Mouse (Mus musculus) adrenal gland, postnatal 25 days (tissue): ENCODE measurements at regions not wholly inside any gene's neighbourhood (a gene's known extent, or its start where the extent isn't known, plus 50 kb on each side); places are given as distances from the start of the nearest gene placed in this dataset.

Source experiments
- DNase-seq: peaks from one replicate; pipeline ENCODE4 v3.0.0; 2021; ENCODE audit warnings: mixed read lengths

DNA sequence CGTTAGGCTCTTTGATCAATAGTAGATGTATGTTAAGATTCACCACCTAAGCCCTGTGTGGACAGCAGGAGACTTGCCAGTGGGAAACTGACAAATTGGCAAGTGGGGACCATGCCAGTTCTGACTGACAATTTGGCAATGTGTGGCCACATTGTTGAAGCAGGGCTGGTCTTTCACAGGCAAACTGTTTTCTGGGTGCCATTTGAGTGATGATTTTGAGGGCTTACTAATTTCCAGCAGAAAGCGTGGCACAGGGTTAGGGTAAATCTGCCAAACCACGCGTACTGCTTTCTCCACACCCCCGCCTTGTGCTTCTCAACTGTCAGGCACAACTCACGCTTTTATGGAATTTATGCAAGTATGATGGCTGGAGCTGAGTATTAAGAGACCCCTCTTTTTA lies 91.2 kb upstream of the Trpm3 start:
- no peak for DNase-seq

DNA sequence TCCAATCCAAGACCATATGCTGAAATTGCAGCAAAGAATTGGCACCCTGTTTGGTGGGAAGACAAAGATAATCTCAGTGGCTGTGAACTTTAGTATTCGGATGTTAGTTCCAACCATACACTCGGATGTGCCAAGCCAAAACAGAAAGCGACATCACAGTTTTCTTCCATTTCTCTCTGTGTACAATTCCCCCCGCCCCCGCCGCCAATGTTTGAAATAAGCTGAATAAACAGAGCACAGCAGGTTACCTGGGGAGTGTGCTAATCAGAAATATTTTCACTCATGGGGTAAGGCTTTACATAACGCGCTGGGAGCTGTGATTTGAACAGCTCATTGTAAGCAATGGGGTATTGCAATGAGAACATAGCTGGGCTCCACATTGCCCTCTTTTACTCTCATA lies 72.5 kb upstream of the Trpm3 start:
- DNase-seq: no peak

DNA sequence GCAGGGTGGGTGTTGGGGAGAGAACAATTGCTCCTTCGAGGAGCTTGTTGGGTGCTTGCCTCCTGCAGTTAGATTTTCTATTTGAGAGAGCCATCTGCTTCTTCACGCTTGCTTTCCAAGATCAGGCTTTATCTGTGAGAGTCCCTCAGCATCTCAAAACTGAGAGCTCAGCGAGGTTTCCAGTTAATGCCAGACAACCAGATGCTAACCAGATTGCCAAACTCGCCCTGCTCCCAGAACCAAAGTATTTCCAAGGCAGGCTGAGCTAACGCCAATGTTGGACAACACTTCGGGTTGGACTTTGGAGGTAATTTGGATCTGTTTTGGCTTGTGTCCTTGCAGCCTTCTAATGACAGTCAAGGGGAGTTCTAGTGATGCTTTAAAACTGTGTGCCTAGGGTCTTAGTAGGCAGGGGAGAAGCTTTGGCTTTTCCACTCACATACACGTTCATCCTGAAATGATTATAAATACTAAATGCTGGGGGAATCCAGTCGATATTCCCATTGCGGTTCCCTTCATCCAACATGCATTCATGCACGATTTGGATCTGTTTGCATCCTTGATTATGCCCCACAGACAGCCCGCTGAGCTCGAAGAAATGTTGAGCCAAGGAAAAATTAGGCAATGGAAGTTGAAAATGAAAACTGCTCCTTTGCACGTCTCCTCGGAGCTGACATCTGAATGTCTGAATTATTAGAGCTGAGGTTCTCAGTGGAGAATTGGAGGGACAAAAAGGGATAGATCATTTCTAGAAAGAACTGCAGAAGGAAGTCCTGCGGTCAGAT lies 68.4 kb upstream of the Trpm3 start:
- DNase-seq: no peak

DNA sequence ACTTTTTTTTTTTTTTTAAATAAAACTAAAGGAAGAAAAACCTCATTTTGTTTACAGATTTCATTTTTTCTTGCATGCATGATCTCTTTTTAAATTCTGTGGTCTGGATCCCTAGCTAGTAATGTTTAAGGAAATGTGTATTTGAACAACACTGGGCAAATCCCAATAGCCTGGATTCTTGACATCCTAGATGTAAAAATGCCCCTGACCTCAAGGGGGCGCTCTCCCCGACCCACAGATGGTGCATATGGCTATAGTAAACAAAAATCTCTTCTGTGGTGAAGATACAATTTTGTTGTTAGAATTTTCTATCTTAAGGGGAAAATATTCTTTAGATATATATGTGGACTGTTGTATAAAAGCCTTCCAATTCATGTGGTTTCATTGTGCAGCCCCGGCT lies 67.1 kb upstream of the Trpm3 start:
- DNase-seq: no peak

DNA sequence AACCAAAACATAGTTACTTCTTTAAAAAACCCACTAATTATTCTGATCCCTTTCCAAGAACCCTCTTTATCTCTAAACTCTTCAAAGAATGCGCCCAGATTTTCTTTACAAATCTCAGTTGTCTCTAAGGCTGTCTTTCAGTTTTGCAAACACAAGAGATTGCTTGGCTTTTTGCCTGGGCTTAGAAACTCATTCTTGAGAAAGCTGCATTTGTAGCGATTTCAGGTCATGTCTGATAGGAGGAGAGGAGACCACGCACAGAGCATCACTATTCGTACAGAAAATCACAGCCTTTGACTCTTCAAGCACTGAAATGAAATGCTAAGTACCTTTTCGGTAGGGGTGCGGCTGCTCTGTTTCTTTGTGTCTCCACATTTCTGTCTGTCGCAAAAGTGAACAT lies 64.8 kb upstream of the Trpm3 start:
- no peak for DNase-seq

DNA sequence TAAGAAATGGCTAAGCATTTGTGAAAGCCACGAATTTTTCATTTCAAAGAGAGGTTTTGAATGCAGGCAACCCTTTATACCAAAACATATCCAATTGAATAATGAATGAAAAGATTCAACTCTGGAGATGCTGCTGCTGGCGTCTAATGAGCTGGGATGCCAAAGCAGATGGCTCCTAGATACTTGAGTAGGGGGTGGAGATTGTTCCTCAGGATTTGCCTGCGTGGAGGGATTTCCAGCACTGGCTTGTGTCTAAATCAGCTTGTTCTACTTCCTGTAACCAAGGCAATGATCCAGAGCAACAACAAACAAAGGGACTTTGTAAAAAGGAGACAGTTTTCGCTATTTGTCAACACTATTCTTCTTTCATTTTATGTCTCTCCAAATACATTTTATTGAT lies 57.4 kb upstream of the Trpm3 start:
- no peak for DNase-seq
